Mouse (Mus musculus): ENCODE measurements around the gene Wnt4. TPM values are rescaled to one million over a fixed set of nuclear protein-coding genes. Genes with fewer than 3 reads are reported as not detected.
A peak's percentile ranks its signal among the peaks of the same experiment; 100 is the strongest.

The Wnt4 gene
- polyA plus RNA-seq, 2 experiments, result 16.0 TPM

DNA sequence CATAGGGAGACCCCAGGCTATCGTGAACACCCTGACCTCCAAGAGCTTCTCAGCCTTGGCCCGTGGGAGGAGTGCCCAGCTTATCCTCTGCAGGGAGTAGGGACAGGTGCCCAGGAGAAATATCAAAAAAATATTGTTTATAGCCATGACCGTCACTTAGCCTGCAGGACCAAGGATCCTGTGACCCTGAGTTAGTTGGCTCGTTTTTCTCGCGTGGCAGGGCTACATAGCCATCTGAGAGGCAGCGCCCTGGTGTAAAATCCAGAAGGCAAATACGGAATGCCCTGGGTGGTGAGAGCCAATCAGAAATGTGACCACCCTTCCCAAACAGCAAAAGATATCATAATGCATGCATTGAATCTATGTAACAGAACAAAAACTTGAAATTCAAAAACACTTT, 8.7 kb upstream of the Wnt4 start:
- Histone ChIP-seq H3K27me3 (ENCODE audit: control insufficient read depth, insufficient read depth, low read length) (no peaks in the 10 kb centered on the region), H3K9ac (ENCODE audit: low read depth, low read length, severe bottlenecking) (no peak overlapping the region), H3K9me3 (ENCODE audit: control insufficient read depth, low read length) (no peaks in the 10 kb centered on the region), H3K4me1 (ENCODE audit: control insufficient read depth, insufficient read depth, low read length) (no peaks in the 10 kb centered on the region), H3K36me3 (ENCODE audit: control insufficient read depth, insufficient read depth, low read length) (no peaks in the 10 kb centered on the region), H3K27ac (replicated peaks; ENCODE audit: low read depth, low read length) (no peak overlapping the region), H3K4me2 (replicated peaks; ENCODE audit: low read depth, low read length, severe bottlenecking) (no peak overlapping the region), H3K4me3 (replicated peaks; ENCODE audit: low read length) (no peak overlapping the region)
- WGBS, result 72% methylated on average over 8 of the region's 8 CpGs
- no peak for TF ChIP-seq POLR2A (IDR thresholded peaks at IDR 0.05; ENCODE audit: borderline replicate concordance, extremely low read depth, insufficient read depth, insufficient read length)
- no peak for DNase-seq (ENCODE audit: low spot score)
- no peak for ATAC-seq (ENCODE audit: low FRiP score, low read depth)

DNA sequence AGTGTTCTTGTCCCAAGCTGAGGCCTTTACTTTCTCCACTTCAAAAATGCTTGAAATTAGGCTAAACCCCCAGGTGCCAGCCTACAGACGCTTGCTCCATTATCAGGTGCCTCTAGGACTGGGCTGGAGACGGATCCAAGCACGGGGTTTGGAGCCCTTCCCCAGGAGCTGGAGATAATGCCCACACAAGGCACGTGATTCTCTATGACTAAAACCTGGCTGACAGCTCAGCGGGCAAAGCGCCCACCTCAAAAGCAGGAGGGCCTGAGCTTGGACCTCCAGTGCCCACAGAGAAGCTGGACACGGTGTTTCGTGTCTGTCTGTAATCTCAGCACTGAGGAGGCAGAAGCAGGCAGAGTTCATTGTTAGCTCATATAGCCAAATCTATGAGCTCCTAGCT, 5.4 kb upstream of the Wnt4 start:
- no peaks in the 10 kb centered on the region for H3K36me3 ChIP-seq (ENCODE audit: control insufficient read depth, insufficient read depth, low read length)
- H3K4me2 ChIP-seq (replicated peaks; ENCODE audit: low read depth, low read length, severe bottlenecking), result no peak overlapping the region
- 68% methylated on average over 8 of the region's 8 CpGs for WGBS
- H3K4me1 ChIP-seq (ENCODE audit: control insufficient read depth, insufficient read depth, low read length), result peaks cover 6% of the 10 kb centered on the region; the same call in 1 of the 2 replicates
- H3K27me3 ChIP-seq (ENCODE audit: control insufficient read depth, insufficient read depth, low read length), result peaks cover 16% of the 10 kb centered on the region
- H3K4me3 ChIP-seq (replicated peaks; ENCODE audit: low read length), result no peak overlapping the region
- no peak for DNase-seq (ENCODE audit: low spot score)
- no peak overlapping the region for H3K27ac ChIP-seq (replicated peaks; ENCODE audit: low read depth, low read length)
- H3K9me3 ChIP-seq (ENCODE audit: control insufficient read depth, low read length), result no peaks in the 10 kb centered on the region
- no peak for TF ChIP-seq POLR2A (IDR thresholded peaks at IDR 0.05; ENCODE audit: borderline replicate concordance, extremely low read depth, insufficient read depth, insufficient read length)
- H3K9ac ChIP-seq (ENCODE audit: low read depth, low read length, severe bottlenecking), result no peak overlapping the region
- ATAC-seq (ENCODE audit: low FRiP score, low read depth), result no peak

DNA sequence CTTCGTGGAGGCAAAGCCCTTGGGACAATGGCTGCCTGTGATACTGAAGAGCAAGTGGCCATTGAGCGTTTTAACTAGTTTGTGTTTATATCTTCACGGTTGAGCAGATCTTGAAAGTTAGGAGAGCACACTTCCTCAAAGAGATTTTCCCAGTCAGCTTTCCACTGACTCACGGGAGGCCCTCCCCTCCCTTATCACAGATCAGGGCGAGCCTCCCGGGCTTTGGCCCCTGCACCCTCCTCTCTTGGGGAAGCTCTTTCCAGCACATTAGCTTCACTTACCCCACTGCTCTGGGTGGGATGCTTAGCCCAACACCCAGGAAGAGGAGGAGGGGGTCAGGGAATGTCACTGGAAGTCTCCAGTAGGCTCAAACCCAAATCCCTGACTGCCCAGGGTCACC, 3.0 kb upstream of the Wnt4 start:
- Histone ChIP-seq H3K4me3 (replicated peaks; ENCODE audit: low read length) (no peak overlapping the region), H3K27me3 (ENCODE audit: control insufficient read depth, insufficient read depth, low read length) (peaks cover 37% of the 10 kb centered on the region), H3K36me3 (ENCODE audit: control insufficient read depth, insufficient read depth, low read length) (no peaks in the 10 kb centered on the region), H3K9me3 (ENCODE audit: control insufficient read depth, low read length) (no peaks in the 10 kb centered on the region), H3K4me2 (replicated peaks; ENCODE audit: low read depth, low read length, severe bottlenecking) (no peak overlapping the region), H3K27ac (replicated peaks; ENCODE audit: low read depth, low read length) (no peak overlapping the region), H3K4me1 (ENCODE audit: control insufficient read depth, insufficient read depth, low read length) (peaks cover 18% of the 10 kb centered on the region; the same call in 1 of the 2 replicates), H3K9ac (ENCODE audit: low read depth, low read length, severe bottlenecking) (no peak overlapping the region)
- no peak for TF ChIP-seq POLR2A (IDR thresholded peaks at IDR 0.05; ENCODE audit: borderline replicate concordance, extremely low read depth, insufficient read depth, insufficient read length)
- 31% methylated on average over 6 of the region's 6 CpGs for WGBS
- ATAC-seq (ENCODE audit: low FRiP score, low read depth) (no peak), DNase-seq (ENCODE audit: low spot score) (no peak)

DNA sequence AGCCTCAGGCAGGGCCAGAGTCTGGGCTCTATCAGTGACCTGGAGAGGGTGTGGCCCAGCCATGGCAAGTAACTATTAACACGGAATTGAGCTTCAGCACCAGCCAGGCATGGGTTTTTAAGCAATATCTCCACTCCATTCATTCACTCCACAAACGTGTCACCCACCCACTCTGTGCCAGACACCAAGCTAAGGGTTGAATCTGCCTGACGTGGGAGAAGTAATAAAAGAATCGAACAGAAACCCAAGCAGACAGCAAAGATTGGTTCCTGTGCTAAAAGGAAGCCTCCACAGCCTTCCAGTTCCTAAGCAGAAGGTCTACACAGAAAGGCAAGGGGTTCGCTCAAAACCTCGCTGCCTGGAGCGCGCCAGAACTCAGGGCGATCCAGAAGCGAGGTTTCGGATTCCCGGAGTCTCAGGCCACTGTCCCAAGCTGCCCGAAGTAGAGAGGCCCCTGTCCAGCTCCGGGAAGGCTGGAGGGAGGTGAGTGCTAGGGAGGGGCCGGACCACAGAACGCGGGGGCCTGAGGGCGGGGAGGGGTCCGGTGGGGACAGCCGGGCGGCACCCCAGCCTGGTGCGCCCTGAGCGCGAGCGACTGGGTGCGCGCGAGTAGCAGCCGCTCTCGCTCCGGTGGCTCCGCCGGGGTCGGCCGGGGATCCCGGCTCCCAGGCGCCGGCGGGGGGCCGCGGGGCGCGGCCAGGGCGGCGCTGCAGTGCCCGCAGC, 685 bp upstream of the Wnt4 start:
- Histone ChIP-seq H3K4me1 (ENCODE audit: control insufficient read depth, insufficient read depth, low read length) (peaks cover 22% of the 10 kb centered on the region; the same call in 1 of the 2 replicates), H3K4me3 (replicated peaks; ENCODE audit: low read length) (peak overlapping the region; percentile 55), H3K9me3 (ENCODE audit: control insufficient read depth, low read length) (no peaks in the 10 kb centered on the region), H3K9ac (ENCODE audit: low read depth, low read length, severe bottlenecking) (peak overlapping the region; percentile 60), H3K27me3 (ENCODE audit: control insufficient read depth, insufficient read depth, low read length) (peaks cover 48% of the 10 kb centered on the region), H3K4me2 (replicated peaks; ENCODE audit: low read depth, low read length, severe bottlenecking) (peak overlapping the region; percentile 82), H3K36me3 (ENCODE audit: control insufficient read depth, insufficient read depth, low read length) (no peaks in the 10 kb centered on the region), H3K27ac (replicated peaks; ENCODE audit: low read depth, low read length) (no peak overlapping the region)
- ATAC-seq (ENCODE audit: low FRiP score, low read depth), result peak; percentile 29
- WGBS, result 2% methylated on average over 18 of the region's 46 CpGs
- TF ChIP-seq POLR2A (IDR thresholded peaks at IDR 0.05; ENCODE audit: borderline replicate concordance, extremely low read depth, insufficient read depth, insufficient read length), result no peak
- DNase-seq (ENCODE audit: low spot score), result no peak

DNA sequence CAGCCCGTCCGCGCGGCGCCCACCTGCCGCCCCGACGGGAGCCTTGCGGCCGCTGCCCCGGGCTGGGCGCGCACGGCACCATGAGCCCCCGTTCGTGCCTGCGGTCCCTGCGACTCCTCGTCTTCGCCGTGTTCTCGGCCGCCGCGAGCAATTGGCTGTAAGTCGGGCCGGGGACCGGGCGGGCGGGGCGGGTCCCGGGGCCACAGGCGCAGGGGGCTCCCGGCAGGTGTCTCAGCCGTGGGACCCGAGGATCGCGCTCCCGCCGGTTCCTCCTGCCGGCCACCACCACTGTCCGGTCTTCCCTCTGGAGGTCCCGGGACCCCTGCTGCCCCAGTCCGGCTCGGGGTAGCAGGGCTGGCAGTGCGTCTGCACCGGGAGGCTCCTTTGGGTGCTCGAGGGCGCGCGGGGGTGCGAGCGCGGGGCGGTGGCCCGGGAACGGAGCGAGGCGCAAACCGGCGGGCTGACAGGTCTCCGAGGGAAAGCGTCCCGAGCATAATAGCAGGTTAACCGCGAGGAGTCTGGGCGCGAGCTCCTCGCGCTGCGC, 383 bp downstream of the Wnt4 start:
- Histone ChIP-seq H3K36me3 (ENCODE audit: control insufficient read depth, insufficient read depth, low read length) (no peaks in the 10 kb centered on the region), H3K9ac (ENCODE audit: low read depth, low read length, severe bottlenecking) (peak overlapping the region; percentile 60), H3K4me2 (replicated peaks; ENCODE audit: low read depth, low read length, severe bottlenecking) (peak overlapping the region; percentile 82), H3K4me3 (replicated peaks; ENCODE audit: low read length) (peak overlapping the region; percentile 55), H3K27me3 (ENCODE audit: control insufficient read depth, insufficient read depth, low read length) (peaks cover 53% of the 10 kb centered on the region), H3K9me3 (ENCODE audit: control insufficient read depth, low read length) (no peaks in the 10 kb centered on the region), H3K4me1 (ENCODE audit: control insufficient read depth, insufficient read depth, low read length) (peaks cover 27% of the 10 kb centered on the region), H3K27ac (replicated peaks; ENCODE audit: low read depth, low read length) (0 out of 2 replicates have a peak overlapping the region, but pooled peaks have one; percentile 38)
- WGBS, result 0% methylated on average over 42 of the region's 71 CpGs
- no peak for TF ChIP-seq POLR2A (IDR thresholded peaks at IDR 0.05; ENCODE audit: borderline replicate concordance, extremely low read depth, insufficient read depth, insufficient read length)
- DNase-seq (ENCODE audit: low spot score) (no peak), ATAC-seq (ENCODE audit: low FRiP score, low read depth) (no peak)

Data from limb, embryonic 14.5 days (tissue).